8 mouse cellular contexts compared by ENCODE assay signal in the genomic region with DNA sequence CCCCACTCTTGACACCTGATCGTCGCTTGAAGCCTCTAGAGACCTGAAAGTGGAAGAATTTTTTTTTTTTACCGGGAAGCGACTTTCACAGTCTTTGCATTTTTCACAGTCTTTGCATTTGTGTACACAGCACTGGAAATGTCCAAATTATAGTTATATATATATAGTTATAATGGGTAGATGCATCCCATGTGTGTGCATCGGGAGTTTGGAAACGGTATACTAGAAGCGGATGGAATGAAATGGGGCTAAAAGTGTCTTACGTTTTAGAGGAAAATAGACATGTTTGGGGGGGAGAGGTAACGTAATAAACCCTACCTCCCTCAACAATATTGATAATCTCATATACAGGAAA. TPM values are rescaled to one million over a fixed set of nuclear protein-coding genes. Genes with fewer than 3 reads are reported as not detected.
DNase-seq lines count a peak whose midpoint lies in the region; ATAC-seq and TF ChIP-seq lines count a peak whose summit lies in the region.

No protein-coding gene starts in this region.

- no peak for TF ChIP-seq CTCF in left cerebral cortex, adult 2 months (IDR thresholded peaks at IDR 0.05)

- H3K79me2 ChIP-seq in myocyte (ENCODE audit: control insufficient read depth, insufficient read depth): peaks cover 32% of the 10 kb centered on the region

- H3K4me3 ChIP-seq in left cerebral cortex, adult 2 months: peak overlapping the region; percentile 92
- H3K4me3 ChIP-seq in embryonic facial prominence, embryonic 14.5 days (ENCODE audit: low read depth, low read length): peak overlapping the region; percentile 97
- H3K4me3 ChIP-seq in intestine, embryonic 14.5 days (ENCODE audit: low read depth, low read length): peak overlapping the region; percentile 64
- peak overlapping the region; percentile 54 for H3K4me3 ChIP-seq in myocyte

- 24% methylated on average over 9 of the region's 9 CpGs for WGBS in embryonic facial prominence, embryonic 14.5 days
- WGBS in intestine, embryonic 14.5 days: 31% methylated on average over 9 of the region's 9 CpGs

- peak overlapping the region; percentile 75 for H3K4me2 ChIP-seq in embryonic facial prominence, embryonic 14.5 days (ENCODE audit: low read depth, low read length)
- peak overlapping the region; percentile 73 for H3K4me2 ChIP-seq in intestine, embryonic 14.5 days (ENCODE audit: low read length)
- H3K4me2 ChIP-seq in myocyte (ENCODE audit: low read depth): peak overlapping the region; percentile 75

- no peaks in the 10 kb centered on the region for H3K27me3 ChIP-seq in embryonic facial prominence, embryonic 14.5 days (replicated peaks; ENCODE audit: control insufficient read depth, insufficient read depth, low read length)
- no peaks in the 10 kb centered on the region for H3K27me3 ChIP-seq in intestine, embryonic 14.5 days (replicated peaks; ENCODE audit: control insufficient read depth, insufficient read depth, low read length)
- H3K27me3 ChIP-seq in myocyte (ENCODE audit: control insufficient read depth, insufficient read depth, insufficient read length): no peaks in the 10 kb centered on the region

- ATAC-seq in embryonic facial prominence, embryonic 14.5 days (ENCODE audit: low read depth): no peak
- ATAC-seq in intestine, embryonic 14.5 days (replicated peaks; ENCODE audit: low FRiP score, low TSS enrichment, low read depth): no peak; the same call in 1 of the 2 replicates

- peak overlapping the region; percentile 69 for H3K27ac ChIP-seq in left cerebral cortex, adult 2 months
- no peak overlapping the region for H3K27ac ChIP-seq in embryonic facial prominence, embryonic 14.5 days (replicated peaks; ENCODE audit: low read depth, low read length)
- H3K27ac ChIP-seq in intestine, embryonic 14.5 days (ENCODE audit: low read depth): no peak overlapping the region

- peak overlapping the region; percentile 94 for H3K9ac ChIP-seq in embryonic facial prominence, embryonic 14.5 days (ENCODE audit: low read depth, low read length)
- H3K9ac ChIP-seq in intestine, embryonic 14.5 days (ENCODE audit: low read length): peak overlapping the region; percentile 90

- TF ChIP-seq POLR2A in myocyte (IDR thresholded peaks at IDR 0.05; ENCODE audit: insufficient read length, low read depth): no peak

- intact Hi-C loops in left cerebral cortex, adult 2 months (cut with DNase I): loop anchor here (5.0 to 10.0 kb wide), 3 partner anchors 85 to 182 kb away; a partner anchor contains a TSS
- intact Hi-C loops in left cerebral cortex, postnatal 25 days (cut with DNase I): loop anchor here (5.0 kb wide), 1 partner anchor 85 kb away; a partner anchor contains a TSS

- H3K9me3 ChIP-seq in embryonic facial prominence, embryonic 14.5 days (ENCODE audit: control insufficient read depth, low read length): peaks cover 6% of the 10 kb centered on the region; the same call in 1 of the 2 replicates
- H3K9me3 ChIP-seq in intestine, embryonic 14.5 days (ENCODE audit: control insufficient read depth, low read length): peaks cover 5% of the 10 kb centered on the region; the same call in 1 of the 2 replicates

- no peaks in the 10 kb centered on the region for H3K36me3 ChIP-seq in embryonic facial prominence, embryonic 14.5 days (ENCODE audit: control insufficient read depth, insufficient read depth, low read length)
- no peaks in the 10 kb centered on the region for H3K36me3 ChIP-seq in intestine, embryonic 14.5 days (ENCODE audit: control insufficient read depth, insufficient read depth, low read length)
- no peaks in the 10 kb centered on the region for H3K36me3 ChIP-seq in myocyte (ENCODE audit: control insufficient read depth, insufficient read depth)

- no peak for DNase-seq in left cerebral cortex, adult 2 months (ENCODE audit: extremely low spot score in 1 of 2, low spot score in 2 of 2)
- DNase-seq in left cerebral cortex, postnatal 25 days (ENCODE audit: low spot score in 2 of 2): no peak
- DNase-seq in embryonic facial prominence, embryonic 14.5 days (ENCODE audit: low spot score): no peak
- DNase-seq in intestine, embryonic 14.5 days (ENCODE audit: low spot score): no peak
- DNase-seq in spleen, postnatal 4 days (ENCODE audit: low spot score in 2 of 2): no peak
- DNase-seq in left cerebral cortex, adult 8-10 months (ENCODE audit: low spot score in 2 of 2): no peak
- no peak for DNase-seq in adrenal gland, postnatal 4 days (ENCODE audit: low spot score in 2 of 2)

- H3ac ChIP-seq in myocyte (ENCODE audit: control insufficient read depth, insufficient read length): peak overlapping the region; percentile 96

- H3K4me1 ChIP-seq in embryonic facial prominence, embryonic 14.5 days (ENCODE audit: control insufficient read depth, insufficient read depth, low read length): peaks cover 20% of the 10 kb centered on the region
- peaks cover 8% of the 10 kb centered on the region for H3K4me1 ChIP-seq in intestine, embryonic 14.5 days (replicated peaks; ENCODE audit: control insufficient read depth, insufficient read depth, low read length)

TF ChIP-seq in myocyte, 11 proteins besides CTCF, POLR2A, EP300 and RAD21:
- TF ChIP-seq TCF3 (IDR thresholded peaks at IDR 0.05; ENCODE audit: insufficient read length, low read depth) (no peak), CEBPB (IDR thresholded peaks at IDR 0.05; ENCODE audit: insufficient read depth, poor library complexity, severe bottlenecking) (no peak), TCF12 (IDR thresholded peaks at IDR 0.05; ENCODE audit: insufficient read depth, poor library complexity, severe bottlenecking) (no peak), MYOD1 (IDR thresholded peaks at IDR 0.05; ENCODE audit: control insufficient read depth in 1 of 3, insufficient read length in 2 of 3, low read depth in 2 of 3) (no peak), REST (IDR thresholded peaks at IDR 0.05; ENCODE audit: insufficient read depth, insufficient read length) (no peak), E2F4 (IDR thresholded peaks at IDR 0.05; ENCODE audit: insufficient read depth) (no peak), SRF (IDR thresholded peaks at IDR 0.05; ENCODE audit: control insufficient read depth, insufficient read length, low read depth) (no peak), POLR2AphosphoS2 (IDR thresholded peaks at IDR 0.05; ENCODE audit: insufficient read length, low read depth) (no peak), MYOG (IDR thresholded peaks at IDR 0.05; ENCODE audit: control insufficient read depth in 1 of 3, insufficient read depth in 1 of 3, insufficient read length in 2 of 3, low read depth in 2 of 3) (no peak), USF1 (IDR thresholded peaks at IDR 0.05; ENCODE audit: low read depth) (no peak), MAX (IDR thresholded peaks at IDR 0.05; ENCODE audit: low read depth) (no peak)

RNA-seq across cellular contexts. Expression of a gene that starts 0.4 kb away (rescaled TPM):
- total RNA-seq in left cerebral cortex, adult 2 months (2021): 100 to 1,000 TPM; 142 to 144 TPM
- total RNA-seq in left cerebral cortex, postnatal 25 days (2021): 100 to 1,000 TPM; 156 to 162 TPM
- polyA plus RNA-seq in embryonic facial prominence, embryonic 14.5 days (2014; fragmentation: Nextera tagmentation; extraction: Ambion mirVana): 51.8 and 55.4 TPM in 2 replicates
- polyA plus RNA-seq in intestine, embryonic 14.5 days (2014; fragmentation: Nextera tagmentation; extraction: Ambion mirVana): 36.4 and 45.6 TPM in 2 replicates
- 29.2 TPM for polyA plus RNA-seq in myocyte (2012; fragmentation: generic; extraction: Trizol)
- total RNA-seq in left cerebral cortex, adult 8-10 months (2022): 100 to 1,000 TPM; 131 to 152 (median 139) TPM
- total RNA-seq in adrenal gland, postnatal 4 days (2021): 10 to 100 TPM; 80.0 to 84.1 TPM
